Mouse (Mus musculus): ENCODE measurements around the gene Iffo2. TPM values are rescaled to one million over a fixed set of nuclear protein-coding genes. Genes with fewer than 3 reads are reported as not detected.

Iffo2 gene
- polyA plus RNA-seq, 1 experiment from 2014 or later: 5.9 TPM

GRCm38 (mm10) chr4:139641829-139642425 is 111.6 kb downstream of the Iffo2 start:
- peaks cover 36% of the 10 kb centered on the region for H3K36me3 ChIP-seq
- no peak for ATAC-seq (ENCODE audit: insufficient number of reproducible peaks, insufficient read depth, low FRiP score, low TSS enrichment, low read depth)
- H3K27ac ChIP-seq: no peak overlapping the region
- 2% methylated on average over 30 of the region's 30 CpGs for WGBS
- H3K4me1 ChIP-seq (replicated peaks): peaks cover 31% of the 10 kb centered on the region
- peak overlapping the region; percentile 31 for H3K4me3 ChIP-seq (replicated peaks)
- no peaks in the 10 kb centered on the region for H3K9me3 ChIP-seq
- peak overlapping the region; percentile 40 for H3K9ac ChIP-seq (replicated peaks)
- peak overlapping the region; percentile 54 for H3K4me2 ChIP-seq
- peaks cover 41% of the 10 kb centered on the region for H3K27me3 ChIP-seq

- H3K4me3 ChIP-seq (replicated peaks): no peak overlapping the region
- no peak overlapping the region for H3K27ac ChIP-seq
- H3K27me3 ChIP-seq: peaks cover 39% of the 10 kb centered on the region
- H3K4me1 ChIP-seq (replicated peaks): peaks cover 31% of the 10 kb centered on the region
- no peak overlapping the region for H3K9ac ChIP-seq (replicated peaks)
- H3K36me3 ChIP-seq: peaks cover 32% of the 10 kb centered on the region
- ATAC-seq (ENCODE audit: insufficient number of reproducible peaks, insufficient read depth, low FRiP score, low TSS enrichment, low read depth): no peak
- WGBS: 20% methylated on average over 9 of the region's 9 CpGs
- no peak overlapping the region for H3K4me2 ChIP-seq
- no peaks in the 10 kb centered on the region for H3K9me3 ChIP-seq
Measured at GRCm38 (mm10) chr4:139643972-139644371, 113.6 kb downstream of the Iffo2 start.

GRCm38 (mm10) chr4:139646916-139647315 is 116.6 kb downstream of the Iffo2 start:
- no peak for ATAC-seq (ENCODE audit: insufficient number of reproducible peaks, insufficient read depth, low FRiP score, low TSS enrichment, low read depth)
- whole genome bisulfite sequencing: 82% methylated on average over 7 of the region's 7 CpGs
- Histone ChIP-seq H3K27ac (no peak overlapping the region), H3K36me3 (peaks cover 40% of the 10 kb centered on the region), H3K27me3 (peaks cover 20% of the 10 kb centered on the region), H3K4me3 (replicated peaks) (no peak overlapping the region), H3K4me1 (replicated peaks) (peaks cover 8% of the 10 kb centered on the region), H3K9ac (replicated peaks) (no peak overlapping the region), H3K4me2 (no peak overlapping the region), H3K9me3 (no peaks in the 10 kb centered on the region)

GRCm38 (mm10) chr4:139650086-139650743 is 119.9 kb downstream of the Iffo2 start:
- H3K4me3 ChIP-seq (replicated peaks): no peak overlapping the region
- no peak for ATAC-seq (ENCODE audit: insufficient number of reproducible peaks, insufficient read depth, low FRiP score, low TSS enrichment, low read depth)
- WGBS: 85% methylated on average over 15 of the region's 15 CpGs
- no peaks in the 10 kb centered on the region for H3K4me1 ChIP-seq (replicated peaks)
- H3K9me3 ChIP-seq: no peaks in the 10 kb centered on the region
- H3K9ac ChIP-seq (replicated peaks): no peak overlapping the region
- H3K4me2 ChIP-seq: no peak overlapping the region
- H3K27ac ChIP-seq: no peak overlapping the region
- H3K27me3 ChIP-seq: peaks cover 4% of the 10 kb centered on the region; the same call in 1 of the 2 replicates
- H3K36me3 ChIP-seq: peaks cover 30% of the 10 kb centered on the region

GRCm38 (mm10) chr4:139650907-139651306 is 120.6 kb downstream of the Iffo2 start:
- Histone ChIP-seq H3K27ac (no peak overlapping the region), H3K27me3 (peaks cover 4% of the 10 kb centered on the region), H3K4me3 (replicated peaks) (no peak overlapping the region), H3K4me1 (replicated peaks) (no peaks in the 10 kb centered on the region), H3K9me3 (no peaks in the 10 kb centered on the region), H3K9ac (replicated peaks) (no peak overlapping the region), H3K36me3 (peaks cover 26% of the 10 kb centered on the region), H3K4me2 (no peak overlapping the region)
- ATAC-seq (ENCODE audit: insufficient number of reproducible peaks, insufficient read depth, low FRiP score, low TSS enrichment, low read depth): no peak
- WGBS: 77% methylated on average over 11 of the region's 11 CpGs

GRCm38 (mm10) chr4:139653238-139653637 is 122.9 kb downstream of the Iffo2 start, which contains the start of gene Tas1r2:
Gene Tas1r2, plus strand, starts transcription at chr4:139653538.
- Histone ChIP-seq H3K9me3 (no peaks in the 10 kb centered on the region), H3K4me2 (no peak within 1 kb of the TSS), H3K4me1 (replicated peaks) (no peaks in the 10 kb centered on the region), H3K27me3 (peaks cover 4% of the 10 kb centered on the region), H3K9ac (replicated peaks) (no peak within 1 kb of the TSS), H3K27ac (no peak within 1 kb of the TSS), H3K36me3 (peaks cover 13% of the 10 kb centered on the region), H3K4me3 (replicated peaks) (no peak within 1 kb of the TSS)
- no peak for ATAC-seq (ENCODE audit: insufficient number of reproducible peaks, insufficient read depth, low FRiP score, low TSS enrichment, low read depth)
- 81% methylated on average over 8 of the region's 8 CpGs for WGBS

- peaks cover 11% of the 10 kb centered on the region for H3K9me3 ChIP-seq
- no peak for ATAC-seq (ENCODE audit: insufficient number of reproducible peaks, insufficient read depth, low FRiP score, low TSS enrichment, low read depth)
- H3K4me3 ChIP-seq (replicated peaks): no peak overlapping the region
- H3K4me1 ChIP-seq (replicated peaks): no peaks in the 10 kb centered on the region
- H3K27ac ChIP-seq: no peak overlapping the region
- 88% methylated on average over 14 of the region's 14 CpGs for WGBS
- no peaks in the 10 kb centered on the region for H3K36me3 ChIP-seq
- H3K27me3 ChIP-seq: peaks cover 6% of the 10 kb centered on the region; the same call in 1 of the 2 replicates
- no peak overlapping the region for H3K4me2 ChIP-seq
- no peak overlapping the region for H3K9ac ChIP-seq (replicated peaks)
Measured at GRCm38 (mm10) chr4:139661897-139662296, 131.5 kb downstream of the Iffo2 start.

GRCm38 (mm10) chr4:139667632-139668031 is 137.3 kb downstream of the Iffo2 start:
- 73% methylated on average over 6 of the region's 6 CpGs for WGBS

GRCm38 (mm10) chr4:139669847-139670246 is 139.5 kb downstream of the Iffo2 start:
- 14% methylated on average over 6 of the region's 6 CpGs for WGBS
- H3K4me2 ChIP-seq: no peak overlapping the region
- no peaks in the 10 kb centered on the region for H3K36me3 ChIP-seq
- H3K9me3 ChIP-seq: 0 out of 2 replicates have a peak, but pooled peaks cover 4% of the 10 kb centered on the region
- H3K4me1 ChIP-seq (replicated peaks): no peaks in the 10 kb centered on the region
- no peak overlapping the region for H3K9ac ChIP-seq (replicated peaks)
- no peak for ATAC-seq (ENCODE audit: insufficient number of reproducible peaks, insufficient read depth, low FRiP score, low TSS enrichment, low read depth)
- no peak overlapping the region for H3K4me3 ChIP-seq (replicated peaks)
- no peak overlapping the region for H3K27ac ChIP-seq
- peaks cover 14% of the 10 kb centered on the region for H3K27me3 ChIP-seq

More at GRCm38 (mm10) chr4:139667632-139668031, 137.3 kb downstream of the Iffo2 start:
- no peak overlapping the region for H3K4me3 ChIP-seq (replicated peaks)
- H3K4me1 ChIP-seq (replicated peaks): no peaks in the 10 kb centered on the region
- H3K4me2 ChIP-seq: no peak overlapping the region
- no peak overlapping the region for H3K9ac ChIP-seq (replicated peaks)
- no peak overlapping the region for H3K27ac ChIP-seq
- peaks cover 6% of the 10 kb centered on the region for H3K27me3 ChIP-seq
- H3K9me3 ChIP-seq: 0 out of 2 replicates have a peak, but pooled peaks cover 4% of the 10 kb centered on the region
- ATAC-seq (ENCODE audit: insufficient number of reproducible peaks, insufficient read depth, low FRiP score, low TSS enrichment, low read depth): no peak
- H3K36me3 ChIP-seq: no peaks in the 10 kb centered on the region

Measured in limb, embryonic 12.5 days (tissue).